Mouse (Mus musculus) retina, postnatal 7 days (tissue): ENCODE measurements around the gene Gm29609.

ENCODE experiments used
- DNase-seq: peaks from one replicate; pipeline ENCODE4 v3.0.0-alpha.2; 2012; ENCODE audit warnings: low read depth, low spot score

Gene Gm29609

DNA sequence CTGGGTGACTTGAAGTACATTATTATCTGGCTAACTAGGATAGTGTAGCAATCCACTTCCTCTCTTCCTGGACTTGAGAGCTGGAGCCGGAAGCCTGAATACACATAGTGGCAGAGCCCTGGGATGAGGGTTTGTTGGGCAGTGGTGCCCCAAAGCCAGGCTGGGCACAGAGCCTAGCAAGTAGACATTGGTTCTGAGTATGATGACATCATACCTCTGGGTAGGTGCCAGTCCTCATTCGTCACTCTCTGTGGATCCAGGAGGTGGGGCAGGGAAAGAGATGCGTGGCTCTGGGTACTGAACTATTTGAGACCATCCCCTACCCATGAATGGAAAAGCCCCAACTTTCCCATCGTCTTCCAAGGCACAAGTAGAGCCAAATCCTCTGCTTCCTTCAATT lies 29.9 kb downstream of the Gm29609 start:
- DNase-seq: no peak

DNA sequence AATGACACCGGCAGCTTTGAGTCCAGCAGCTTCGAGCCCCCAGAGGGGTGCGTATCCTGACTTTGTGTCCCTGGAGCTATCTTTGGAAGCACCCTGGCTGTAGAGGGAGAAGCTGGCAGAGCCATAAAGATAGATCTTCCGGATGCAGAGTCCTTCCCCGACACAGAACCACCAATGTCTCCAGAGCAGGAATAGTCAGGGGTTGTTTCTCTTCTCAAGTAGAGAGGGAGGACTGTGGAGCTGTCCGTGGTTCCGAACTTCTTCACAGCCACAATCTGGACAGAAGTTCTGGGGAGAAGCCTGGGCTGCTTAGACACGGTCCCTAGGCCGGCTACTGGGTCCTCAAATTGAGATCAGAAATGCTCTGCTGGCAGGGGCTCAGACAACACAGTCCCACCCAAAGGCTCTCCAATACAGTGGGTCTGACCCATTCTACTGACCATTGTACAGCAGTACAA lies 40.7 kb downstream of the Gm29609 start:
- DNase-seq: no peak

- DNase-seq: no peak
Observed at GRCm38 (mm10) chr5:31138241-31138967, 41.3 kb downstream of the Gm29609 start, which contains the start of gene Ucn. Ucn (minus strand) TSS chr5:31138829.

DNA sequence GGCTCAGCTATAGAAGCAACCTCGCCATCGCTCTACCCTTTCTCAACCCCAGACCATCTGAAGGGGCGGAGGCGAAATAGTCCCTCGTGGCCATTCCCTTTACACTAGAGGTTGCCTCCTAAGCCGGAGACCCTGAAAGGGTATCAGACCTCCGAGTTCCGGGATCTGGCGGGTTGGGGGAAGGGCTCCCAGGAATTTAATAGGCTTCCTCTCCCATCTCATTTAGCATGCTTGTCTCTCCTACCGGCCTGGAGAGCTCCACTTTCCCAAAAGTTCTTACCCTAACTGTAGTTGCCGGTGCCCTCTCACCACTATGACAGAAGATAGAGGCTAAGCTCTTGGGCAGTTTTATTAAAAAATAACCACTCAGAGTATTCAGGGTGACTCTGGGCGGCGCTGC lies 42.1 kb downstream of the Gm29609 start:
- DNase-seq: no peak

DNA sequence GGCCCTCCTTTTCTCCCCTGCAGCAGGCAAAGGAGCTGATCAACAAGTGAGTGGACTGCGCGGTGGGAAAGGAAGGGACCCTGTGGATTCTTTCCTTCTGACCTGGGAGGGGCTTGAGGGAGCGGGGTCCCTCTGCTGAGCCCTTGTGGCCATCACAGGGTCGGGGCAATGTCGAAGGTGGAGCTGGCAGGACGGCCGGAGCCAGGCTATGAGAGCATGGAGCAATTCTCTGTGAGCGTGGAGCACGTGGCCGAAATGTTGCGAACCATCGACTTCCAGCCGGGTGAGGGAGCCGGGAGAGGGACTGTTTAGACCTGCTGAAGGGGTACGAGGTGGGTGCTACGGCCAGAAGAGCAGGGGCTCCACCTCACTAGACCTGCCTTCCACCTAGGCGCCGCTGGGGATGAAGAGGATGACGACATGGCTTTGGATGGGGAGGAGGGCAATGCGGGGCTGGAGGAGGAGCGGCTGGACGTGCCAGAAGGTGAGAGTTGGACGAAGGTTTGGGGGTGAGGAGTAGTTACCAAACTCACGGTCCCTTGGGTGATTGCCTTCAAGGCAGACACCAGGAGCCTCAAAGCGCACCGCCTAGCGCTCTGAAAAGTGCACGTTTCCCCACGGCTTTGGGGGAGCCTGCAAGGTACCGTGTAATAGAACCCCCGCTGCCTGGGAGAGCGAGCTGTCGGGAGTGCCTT lies 42.8 kb downstream of the Gm29609 start:
- no peak for DNase-seq

DNA sequence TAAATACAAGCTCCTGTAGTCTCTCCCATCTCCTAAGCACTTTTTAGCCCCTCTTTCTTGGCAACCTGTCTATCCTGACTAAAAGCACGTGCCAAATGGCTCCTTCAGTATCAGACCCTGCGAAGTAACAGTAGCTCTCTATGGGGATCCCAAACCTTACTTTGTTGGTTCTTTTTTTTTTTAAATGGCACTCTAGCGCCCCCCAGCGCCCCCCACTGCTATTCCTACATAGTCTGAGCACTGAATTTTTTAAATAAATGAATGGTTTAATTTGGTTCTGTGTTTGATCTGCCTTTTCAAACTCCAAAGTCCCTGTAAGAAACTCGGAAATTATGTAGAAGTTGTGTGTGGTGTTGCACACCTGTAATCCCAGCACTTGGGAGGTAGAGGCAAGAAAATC lies 53.7 kb downstream of the Gm29609 start:
- DNase-seq: no peak

DNA sequence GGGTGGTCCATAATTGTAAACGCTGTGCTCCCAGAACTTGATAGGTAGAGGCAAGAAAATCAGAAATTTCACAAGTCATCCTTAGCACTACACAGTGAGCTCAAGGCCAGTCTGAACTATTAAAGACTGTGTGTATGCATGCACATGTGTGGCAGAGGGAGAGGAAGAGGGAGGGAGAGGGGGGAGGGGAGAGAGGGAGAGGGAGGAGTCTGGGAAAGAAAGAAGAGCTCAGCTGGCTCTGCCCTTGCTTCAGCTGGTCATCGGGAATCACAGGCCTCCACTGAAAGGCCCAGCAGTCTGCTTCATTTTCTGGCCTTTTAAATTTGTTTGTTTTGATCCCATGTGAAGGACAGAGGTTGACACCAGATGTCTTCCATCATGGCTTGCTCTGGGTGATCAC lies 56.2 kb downstream of the Gm29609 start:
- DNase-seq: no peak

- DNase-seq: no peak
Observed at GRCm38 (mm10) chr5:31121111-31121510, 58.6 kb downstream of the Gm29609 start.

DNA sequence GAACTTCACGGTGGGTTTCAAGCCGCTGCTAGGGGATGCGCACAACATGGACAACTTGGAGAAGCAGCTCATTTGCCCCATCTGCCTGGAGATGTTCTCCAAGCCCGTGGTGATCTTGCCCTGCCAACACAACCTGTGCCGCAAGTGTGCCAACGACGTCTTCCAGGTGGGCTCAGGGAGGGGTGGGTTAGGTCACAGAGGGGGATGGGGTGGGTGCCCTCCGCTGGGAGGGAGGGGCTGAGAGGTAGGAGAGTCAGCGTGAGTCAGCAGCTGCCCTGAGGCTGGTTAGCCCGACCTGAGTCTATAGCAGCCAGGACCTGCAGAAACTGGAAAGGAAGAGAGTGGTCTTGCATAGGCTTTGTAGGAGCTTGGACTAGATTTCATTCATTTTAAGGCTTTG lies 62.8 kb downstream of the Gm29609 start:
- DNase-seq: no peak

DNA sequence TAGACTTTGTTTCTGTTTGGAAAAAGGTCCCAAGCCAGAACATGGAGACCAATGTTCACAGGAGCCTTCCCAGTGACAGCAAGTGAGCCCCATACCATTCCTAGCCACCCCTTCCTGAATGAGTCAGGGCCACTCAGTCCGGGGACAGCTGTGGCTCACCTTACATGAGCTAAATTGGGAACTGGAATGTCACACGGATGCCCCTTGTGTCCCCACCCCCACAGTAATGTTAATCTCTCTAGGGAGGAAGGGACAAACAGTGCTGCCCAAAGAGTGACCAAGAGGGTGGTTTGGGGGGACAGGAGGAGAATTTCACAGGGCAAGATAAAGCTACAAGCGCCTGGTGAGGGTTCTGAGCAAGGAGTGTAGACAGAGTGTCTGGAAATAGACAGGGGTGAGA lies 63.4 kb downstream of the Gm29609 start, which contains the start of gene Trim54:
Trim54 (plus strand) TSS at position 359 of the 400 bp plus-strand sequence.
- no peak for DNase-seq

GRCm38 (mm10) chr5:31110781-31111180 lies 68.9 kb downstream of the Gm29609 start:
- no peak for DNase-seq

- no peak for DNase-seq
Observed at GRCm38 (mm10) chr5:31108000-31108490, 71.7 kb downstream of the Gm29609 start, which contains the start of gene Slc30a3. Slc30a3 (minus strand) TSS chr5:31108237.

DNA sequence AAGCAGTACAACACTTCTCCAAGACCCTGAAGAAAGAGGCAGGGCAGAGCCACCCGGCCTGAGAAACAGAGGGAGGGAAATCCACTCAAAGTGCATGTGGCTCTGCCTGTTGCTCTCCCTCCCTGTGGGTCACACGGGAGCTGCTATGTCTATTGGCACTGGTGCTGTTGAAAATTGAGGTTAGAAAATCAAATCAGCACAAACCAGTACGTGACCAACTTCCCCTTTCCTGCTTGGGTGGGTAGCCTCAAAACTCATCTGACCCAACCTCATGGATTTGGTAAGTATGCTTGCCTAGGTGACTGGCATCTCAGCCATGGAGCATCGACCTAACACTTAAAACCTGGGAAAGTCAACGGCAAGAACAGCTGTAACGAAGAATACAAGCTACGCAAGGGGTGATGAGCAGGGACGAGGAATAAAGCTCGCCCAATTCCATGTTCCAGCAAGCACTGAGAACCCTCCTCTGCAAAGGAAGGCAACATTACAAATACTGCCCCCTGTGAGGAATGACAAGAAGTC lies 73.8 kb downstream of the Gm29609 start, which contains the start of gene Dnajc5g:
Dnajc5g (plus strand) TSS at position 472 of the 522 bp plus-strand sequence.
- DNase-seq: no peak

GRCm38 (mm10) chr5:31095711-31096480 lies 83.8 kb downstream of the Gm29609 start:
- DNase-seq: no peak

GRCm38 (mm10) chr5:31094799-31095691 lies 84.7 kb downstream of the Gm29609 start:
- DNase-seq: no peak
